Mouse (Mus musculus): ENCODE measurements at regions not wholly inside any gene's neighbourhood (a gene's known extent, or its start where the extent isn't known, plus 50 kb on each side); places are given as distances from the start of the nearest gene placed in this dataset.

- no peak overlapping the region for H3K4me3 ChIP-seq (ENCODE audit: low read depth, low read length)
- H3K9me3 ChIP-seq (ENCODE audit: control insufficient read depth, low read length), result no peaks in the 10 kb centered on the region
- H3K36me3 ChIP-seq (ENCODE audit: control insufficient read depth, insufficient read depth, low read length), result no peaks in the 10 kb centered on the region
- WGBS, result 92% methylated on average over 2 of the region's 2 CpGs
- H3K27ac ChIP-seq (ENCODE audit: low read depth, low read length), result no peak overlapping the region
- H3K4me2 ChIP-seq (replicated peaks; ENCODE audit: low read depth, low read length), result no peak overlapping the region
- no peaks in the 10 kb centered on the region for H3K27me3 ChIP-seq (ENCODE audit: control insufficient read depth, insufficient read depth, low read length)
- no peak overlapping the region for H3K9ac ChIP-seq (ENCODE audit: low read depth, low read length)
- DNase-seq (ENCODE audit: low spot score) (no peak), ATAC-seq (ENCODE audit: low FRiP score) (0 out of 2 replicates have a peak, but pooled peaks have one; percentile 14)
- H3K4me1 ChIP-seq (replicated peaks; ENCODE audit: control insufficient read depth, insufficient read depth, low read length), result no peaks in the 10 kb centered on the region
Observed at GRCm38 (mm10) chr19:20310653-20311052, 80.1 kb downstream of the Anxa1 start.

GRCm38 (mm10) chr19:20300066-20300651 lies 90.6 kb downstream of the Anxa1 start:
- Histone ChIP-seq H3K4me1 (replicated peaks; ENCODE audit: control insufficient read depth, insufficient read depth, low read length) (no peaks in the 10 kb centered on the region), H3K4me2 (replicated peaks; ENCODE audit: low read depth, low read length) (no peak overlapping the region), H3K9ac (ENCODE audit: low read depth, low read length) (no peak overlapping the region), H3K36me3 (ENCODE audit: control insufficient read depth, insufficient read depth, low read length) (no peaks in the 10 kb centered on the region), H3K27me3 (ENCODE audit: control insufficient read depth, insufficient read depth, low read length) (no peaks in the 10 kb centered on the region), H3K9me3 (ENCODE audit: control insufficient read depth, low read length) (no peaks in the 10 kb centered on the region), H3K27ac (ENCODE audit: low read depth, low read length) (no peak overlapping the region), H3K4me3 (ENCODE audit: low read depth, low read length) (no peak overlapping the region)
- WGBS, result 45% methylated on average over 2 of the region's 2 CpGs
- ATAC-seq (ENCODE audit: low FRiP score), result no peak; the same call in 1 of the 2 replicates
- DNase-seq (ENCODE audit: low spot score), result no peak

- Histone ChIP-seq H3K36me3 (ENCODE audit: control insufficient read depth, insufficient read depth, low read length) (no peaks in the 10 kb centered on the region), H3K4me1 (replicated peaks; ENCODE audit: control insufficient read depth, insufficient read depth, low read length) (no peaks in the 10 kb centered on the region), H3K9me3 (ENCODE audit: control insufficient read depth, low read length) (no peaks in the 10 kb centered on the region), H3K27ac (ENCODE audit: low read depth, low read length) (no peak overlapping the region), H3K4me3 (ENCODE audit: low read depth, low read length) (no peak overlapping the region), H3K4me2 (replicated peaks; ENCODE audit: low read depth, low read length) (no peak overlapping the region), H3K27me3 (ENCODE audit: control insufficient read depth, insufficient read depth, low read length) (no peaks in the 10 kb centered on the region), H3K9ac (ENCODE audit: low read depth, low read length) (no peak overlapping the region)
- WGBS, result 80% methylated on average over 2 of the region's 2 CpGs
- ATAC-seq (ENCODE audit: low FRiP score) (no peak), DNase-seq (ENCODE audit: low spot score) (no peak)
Observed at GRCm38 (mm10) chr19:20298431-20298830, 92.3 kb downstream of the Anxa1 start.

- Histone ChIP-seq H3K9me3 (ENCODE audit: control insufficient read depth, low read length) (no peaks in the 10 kb centered on the region), H3K27ac (ENCODE audit: low read depth, low read length) (no peak overlapping the region), H3K4me2 (replicated peaks; ENCODE audit: low read depth, low read length) (no peak overlapping the region), H3K27me3 (ENCODE audit: control insufficient read depth, insufficient read depth, low read length) (no peaks in the 10 kb centered on the region), H3K36me3 (ENCODE audit: control insufficient read depth, insufficient read depth, low read length) (no peaks in the 10 kb centered on the region), H3K4me1 (replicated peaks; ENCODE audit: control insufficient read depth, insufficient read depth, low read length) (no peaks in the 10 kb centered on the region), H3K9ac (ENCODE audit: low read depth, low read length) (no peak overlapping the region), H3K4me3 (ENCODE audit: low read depth, low read length) (no peak overlapping the region)
- WGBS, result 91% methylated on average over 4 of the region's 4 CpGs
- no peak for DNase-seq (ENCODE audit: low spot score)
- ATAC-seq (ENCODE audit: low FRiP score), result no peak
Observed at GRCm38 (mm10) chr19:20285188-20285587, 105.6 kb downstream of the Anxa1 start.

GRCm38 (mm10) chr19:20283105-20283504 lies 107.6 kb downstream of the Anxa1 start:
- no peaks in the 10 kb centered on the region for H3K9me3 ChIP-seq (ENCODE audit: control insufficient read depth, low read length)
- no peak overlapping the region for H3K9ac ChIP-seq (ENCODE audit: low read depth, low read length)
- H3K27me3 ChIP-seq (ENCODE audit: control insufficient read depth, insufficient read depth, low read length), result no peaks in the 10 kb centered on the region
- no peak for ATAC-seq (ENCODE audit: low FRiP score)
- H3K4me3 ChIP-seq (ENCODE audit: low read depth, low read length), result no peak overlapping the region
- H3K4me2 ChIP-seq (replicated peaks; ENCODE audit: low read depth, low read length), result no peak overlapping the region
- no peaks in the 10 kb centered on the region for H3K36me3 ChIP-seq (ENCODE audit: control insufficient read depth, insufficient read depth, low read length)
- no peak overlapping the region for H3K27ac ChIP-seq (ENCODE audit: low read depth, low read length)
- H3K4me1 ChIP-seq (replicated peaks; ENCODE audit: control insufficient read depth, insufficient read depth, low read length), result no peaks in the 10 kb centered on the region
- 82% methylated on average over 2 of the region's 2 CpGs for WGBS
- no peak for DNase-seq (ENCODE audit: low spot score)

GRCm38 (mm10) chr19:20261586-20261985 lies 129.2 kb downstream of the Anxa1 start:
- H3K9me3 ChIP-seq (ENCODE audit: control insufficient read depth, low read length), result no peaks in the 10 kb centered on the region
- H3K27me3 ChIP-seq (ENCODE audit: control insufficient read depth, insufficient read depth, low read length), result no peaks in the 10 kb centered on the region
- 87% methylated on average over 2 of the region's 2 CpGs for WGBS
- ATAC-seq (ENCODE audit: low FRiP score), result no peak
- H3K4me2 ChIP-seq (replicated peaks; ENCODE audit: low read depth, low read length), result no peak overlapping the region
- H3K4me3 ChIP-seq (ENCODE audit: low read depth, low read length), result no peak overlapping the region
- no peaks in the 10 kb centered on the region for H3K4me1 ChIP-seq (replicated peaks; ENCODE audit: control insufficient read depth, insufficient read depth, low read length)
- H3K9ac ChIP-seq (ENCODE audit: low read depth, low read length), result no peak overlapping the region
- DNase-seq (ENCODE audit: low spot score), result no peak
- no peak overlapping the region for H3K27ac ChIP-seq (ENCODE audit: low read depth, low read length)
- H3K36me3 ChIP-seq (ENCODE audit: control insufficient read depth, insufficient read depth, low read length), result no peaks in the 10 kb centered on the region

- H3K27ac ChIP-seq (ENCODE audit: low read depth, low read length), result no peak overlapping the region
- no peak overlapping the region for H3K9ac ChIP-seq (ENCODE audit: low read depth, low read length)
- H3K4me2 ChIP-seq (replicated peaks; ENCODE audit: low read depth, low read length), result no peak overlapping the region
- H3K9me3 ChIP-seq (ENCODE audit: control insufficient read depth, low read length), result no peaks in the 10 kb centered on the region
- no peaks in the 10 kb centered on the region for H3K36me3 ChIP-seq (ENCODE audit: control insufficient read depth, insufficient read depth, low read length)
- WGBS, result 93% methylated on average over 2 of the region's 2 CpGs
- no peaks in the 10 kb centered on the region for H3K27me3 ChIP-seq (ENCODE audit: control insufficient read depth, insufficient read depth, low read length)
- H3K4me1 ChIP-seq (replicated peaks; ENCODE audit: control insufficient read depth, insufficient read depth, low read length), result no peaks in the 10 kb centered on the region
- DNase-seq (ENCODE audit: low spot score) (no peak), ATAC-seq (ENCODE audit: low FRiP score) (no peak)
- H3K4me3 ChIP-seq (ENCODE audit: low read depth, low read length), result no peak overlapping the region
Observed at GRCm38 (mm10) chr19:20252151-20252550, 138.6 kb downstream of the Anxa1 start.

GRCm38 (mm10) chr19:20243817-20244216 lies 146.9 kb downstream of the Anxa1 start:
- DNase-seq (ENCODE audit: low spot score), result no peak
- 88% methylated on average over 1 of the region's 1 CpGs for WGBS

GRCm38 (mm10) chr19:20241266-20241665 lies 149.5 kb downstream of the Anxa1 start:
- no peaks in the 10 kb centered on the region for H3K4me1 ChIP-seq (replicated peaks; ENCODE audit: control insufficient read depth, insufficient read depth, low read length)
- H3K9ac ChIP-seq (ENCODE audit: low read depth, low read length), result no peak overlapping the region
- DNase-seq (ENCODE audit: low spot score) (no peak), ATAC-seq (ENCODE audit: low FRiP score) (no peak)
- H3K27ac ChIP-seq (ENCODE audit: low read depth, low read length), result no peak overlapping the region
- 88% methylated on average over 6 of the region's 6 CpGs for WGBS
- no peaks in the 10 kb centered on the region for H3K9me3 ChIP-seq (ENCODE audit: control insufficient read depth, low read length)
- H3K4me2 ChIP-seq (replicated peaks; ENCODE audit: low read depth, low read length), result no peak overlapping the region
- no peaks in the 10 kb centered on the region for H3K27me3 ChIP-seq (ENCODE audit: control insufficient read depth, insufficient read depth, low read length)
- H3K36me3 ChIP-seq (ENCODE audit: control insufficient read depth, insufficient read depth, low read length), result no peaks in the 10 kb centered on the region
- no peak overlapping the region for H3K4me3 ChIP-seq (ENCODE audit: low read depth, low read length)

More at GRCm38 (mm10) chr19:20243817-20244216, 146.9 kb downstream of the Anxa1 start:
- Histone ChIP-seq H3K9me3 (ENCODE audit: control insufficient read depth, low read length) (no peaks in the 10 kb centered on the region), H3K27ac (ENCODE audit: low read depth, low read length) (no peak overlapping the region), H3K27me3 (ENCODE audit: control insufficient read depth, insufficient read depth, low read length) (no peaks in the 10 kb centered on the region), H3K9ac (ENCODE audit: low read depth, low read length) (no peak overlapping the region), H3K4me3 (ENCODE audit: low read depth, low read length) (no peak overlapping the region), H3K4me1 (replicated peaks; ENCODE audit: control insufficient read depth, insufficient read depth, low read length) (no peaks in the 10 kb centered on the region), H3K36me3 (ENCODE audit: control insufficient read depth, insufficient read depth, low read length) (no peaks in the 10 kb centered on the region), H3K4me2 (replicated peaks; ENCODE audit: low read depth, low read length) (no peak overlapping the region)
- ATAC-seq (ENCODE audit: low FRiP score), result no peak

Data from hindbrain, embryonic 11.5 days (tissue).